Mouse (Mus musculus): ENCODE measurements at regions not wholly inside any gene's neighbourhood (a gene's known extent, or its start where the extent isn't known, plus 50 kb on each side); places are given as distances from the start of the nearest gene placed in this dataset.

- dilution Hi-C loops (cut with MboI; ENCODE audit: extremely low pct_ligation_motif_present, extremely low pct_unique_long_range_greater_than_20kb, low sequenced_read_pairs) (no loop called here), in situ Hi-C loops (cut with MboI; ENCODE audit: low pct_ligation_motif_present, low pct_unique_long_range_greater_than_20kb, low sequenced_read_pairs) (no loop called here)
- no peak overlapping the region for H3K27ac ChIP-seq (ENCODE audit: insufficient read depth, low read depth)
- H3K4me3 ChIP-seq (replicated peaks in 1 of 3; ENCODE audit: low read depth in 2 of 3, low read length in 2 of 3, poor library complexity in 1 of 3), result no peak overlapping the region
- no peak overlapping the region for H3K4me2 ChIP-seq (ENCODE audit: insufficient read depth, low read depth, poor library complexity, severe bottlenecking)
- H3K9me3 ChIP-seq (replicated peaks; ENCODE audit: low read length), result peaks cover 4% of the 10 kb centered on the region
- no peaks in the 10 kb centered on the region for H3K4me1 ChIP-seq (ENCODE audit: control insufficient read depth in 1 of 2, insufficient read depth in 2 of 2)
- no peak overlapping the region for H3K9ac ChIP-seq (ENCODE audit: insufficient read depth, low read depth)
- H3K36me3 ChIP-seq (replicated peaks in 1 of 2; ENCODE audit: control insufficient read depth in 1 of 2, insufficient read depth in 1 of 2, low read length in 1 of 2), result no peaks in the 10 kb centered on the region
- DNase-seq (ENCODE audit: extremely low read depth), result no peak
- no peaks in the 10 kb centered on the region for H3K79me2 ChIP-seq (replicated peaks; ENCODE audit: control insufficient read depth, extremely low read depth, insufficient read depth, poor library complexity, severe bottlenecking)
- TF ChIP-seq ETS1 (conservative IDR thresholded peaks at IDR 0.05; ENCODE audit: low read depth, low read length) (no peak), NELFE (IDR thresholded peaks at IDR 0.05; ENCODE audit: low read depth, low read length) (no peak), EP300 (IDR thresholded peaks at IDR 0.05; ENCODE audit: low read length) (no peak), ELF1 (IDR thresholded peaks at IDR 0.05; ENCODE audit: low read depth, low read length) (no peak), SIN3A (IDR thresholded peaks at IDR 0.05; ENCODE audit: low read length) (no peak), ZKSCAN1 (IDR thresholded peaks at IDR 0.05; ENCODE audit: borderline replicate concordance, low read depth, low read length) (no peak), PAX5 (IDR thresholded peaks at IDR 0.05; ENCODE audit: low read length) (no peak), MAFK (IDR thresholded peaks at IDR 0.05; ENCODE audit: insufficient replicate concordance, low read length) (no peak), JUN (IDR thresholded peaks at IDR 0.05; ENCODE audit: insufficient read depth, low read depth, low read length) (no peak), NRF1 (IDR thresholded peaks at IDR 0.05; ENCODE audit: low read depth, low read length) (no peak), USF2 (conservative IDR thresholded peaks at IDR 0.05; ENCODE audit: low read depth, low read length) (no peak), IRF4 (IDR thresholded peaks at IDR 0.05; ENCODE audit: low read depth, low read length) (no peak), HCFC1 (IDR thresholded peaks at IDR 0.05; ENCODE audit: low read depth, low read length) (no peak), ZC3H11A (IDR thresholded peaks at IDR 0.05; ENCODE audit: low read depth, low read length) (no peak), USF1 (IDR thresholded peaks at IDR 0.05; ENCODE audit: low read depth, low read length) (no peak), KAT2A (IDR thresholded peaks at IDR 0.05; ENCODE audit: insufficient replicate concordance, low read length) (no peak), CHD1 (IDR thresholded peaks at IDR 0.05; ENCODE audit: low read depth, low read length) (no peak), POLR2AphosphoS2 (IDR thresholded peaks at IDR 0.05; ENCODE audit: low read depth, low read length) (no peak), CHD2 (IDR thresholded peaks at IDR 0.05; ENCODE audit: low read length) (no peak)
- no peaks in the 10 kb centered on the region for H3K27me3 ChIP-seq (replicated peaks)
These were observed 230.8 kb upstream of the Kcnip4 start for GRCm38 (mm10) chr5:49755531-49755930.

GRCm38 (mm10) chr5:49712607-49713006, 187.9 kb upstream of the Kcnip4 start:
- TF ChIP-seq HCFC1 (IDR thresholded peaks at IDR 0.05; ENCODE audit: low read depth, low read length) (no peak), MEF2A (IDR thresholded peaks at IDR 0.05; ENCODE audit: borderline replicate concordance, low read depth, low read length) (no peak), RAD21 (IDR thresholded peaks at IDR 0.05; ENCODE audit: low read depth, low read length) (no peak), GABPA (IDR thresholded peaks at IDR 0.05; ENCODE audit: insufficient replicate concordance, low read depth, low read length) (no peak), UBTF (IDR thresholded peaks at IDR 0.05; ENCODE audit: low read depth, low read length) (no peak), SMC3 (IDR thresholded peaks at IDR 0.05; ENCODE audit: low read depth, low read length) (no peak), NELFE (IDR thresholded peaks at IDR 0.05; ENCODE audit: low read depth, low read length) (no peak), PAX5 (IDR thresholded peaks at IDR 0.05; ENCODE audit: low read length) (no peak), ZNF384 (IDR thresholded peaks at IDR 0.05; ENCODE audit: low read depth, low read length) (no peak), EP300 (IDR thresholded peaks at IDR 0.05; ENCODE audit: low read length) (no peak), TBP (conservative IDR thresholded peaks at IDR 0.05; ENCODE audit: low read depth, low read length) (no peak), POLR2A (IDR thresholded peaks at IDR 0.05; ENCODE audit: low read depth, low read length) (no peak), MAFK (IDR thresholded peaks at IDR 0.05; ENCODE audit: insufficient replicate concordance, low read length) (no peak), ZKSCAN1 (IDR thresholded peaks at IDR 0.05; ENCODE audit: borderline replicate concordance, low read depth, low read length) (no peak), CTCF (conservative IDR thresholded peaks at IDR 0.05 in 1 of 2, IDR thresholded peaks at IDR 0.05 in 1 of 2; ENCODE audit: low read depth in 2 of 2, low read length in 2 of 2) (no peak)
- Histone ChIP-seq H3K9me3 (replicated peaks; ENCODE audit: low read length) (peaks cover 35% of the 10 kb centered on the region), H3K79me2 (replicated peaks; ENCODE audit: control insufficient read depth, extremely low read depth, insufficient read depth, poor library complexity, severe bottlenecking) (no peaks in the 10 kb centered on the region), H3K4me1 (ENCODE audit: control insufficient read depth in 1 of 2, insufficient read depth in 2 of 2) (no peaks in the 10 kb centered on the region), H3K4me3 (replicated peaks in 1 of 3; ENCODE audit: low read depth in 2 of 3, low read length in 2 of 3, poor library complexity in 1 of 3) (no peak overlapping the region), H3K4me2 (ENCODE audit: insufficient read depth, low read depth, poor library complexity, severe bottlenecking) (no peak overlapping the region), H3K36me3 (replicated peaks in 1 of 2; ENCODE audit: control insufficient read depth in 1 of 2, insufficient read depth in 1 of 2, low read length in 1 of 2) (no peaks in the 10 kb centered on the region), H3K27me3 (replicated peaks) (no peaks in the 10 kb centered on the region), H3K9ac (ENCODE audit: insufficient read depth, low read depth) (no peak overlapping the region), H3K27ac (ENCODE audit: insufficient read depth, low read depth) (no peak overlapping the region)
- no peak for DNase-seq (ENCODE audit: extremely low read depth)
- in situ Hi-C loops (cut with MboI; ENCODE audit: low pct_ligation_motif_present, low pct_unique_long_range_greater_than_20kb, low sequenced_read_pairs) (no loop called here), dilution Hi-C loops (cut with MboI; ENCODE audit: extremely low pct_ligation_motif_present, extremely low pct_unique_long_range_greater_than_20kb, low sequenced_read_pairs) (no loop called here)

All from CH12.LX (cell line).